Mouse (Mus musculus) thymus, adult 2 months (tissue): Measurements from ENCODE around the gene Slc28a1.

Experiments used
- CTCF ChIP-seq: fragments of 200-500 bp; IDR thresholded peaks from 2 replicates; pipeline ENCODE4 v1.5.1; 2012; ENCODE audit warnings: mild to moderate bottlenecking, control low read depth, low read length, moderate library complexity, borderline replicate concordance; ENCODE audit not compliant: control insufficient read depth, poor library complexity, insufficient read depth; ENCODE audit errors: extremely low read depth
- POLR2A ChIP-seq: fragments of 200-500 bp; IDR thresholded peaks from 2 replicates; pipeline ENCODE4 v1.6.1; 2012; ENCODE audit warnings: mild to moderate bottlenecking, low read length, control low read depth, moderate library complexity; ENCODE audit not compliant: control insufficient read depth, poor library complexity, insufficient read depth; ENCODE audit errors: extremely low read depth

- TF ChIP-seq CTCF (no peak), POLR2A (no peak)
These were observed 60.1 kb downstream of the Slc28a1 start for GRCm38 (mm10) chr7:81174654-81175053.
